Mouse (Mus musculus) c-Kit-negative CD71-positive TER-119-positive erythroid progenitor cells, embryonic 14.5 days (primary cell): ENCODE data around the gene Rxfp2.
A peak's percentile ranks its signal among the peaks of the same experiment; 100 is the strongest.

Experiments
- DNase-seq: peaks from one replicate; pipeline ENCODE4 v3.0.0-alpha.2; 2013; ENCODE audit warnings: low read depth, low spot score

Rxfp2 gene

DNA sequence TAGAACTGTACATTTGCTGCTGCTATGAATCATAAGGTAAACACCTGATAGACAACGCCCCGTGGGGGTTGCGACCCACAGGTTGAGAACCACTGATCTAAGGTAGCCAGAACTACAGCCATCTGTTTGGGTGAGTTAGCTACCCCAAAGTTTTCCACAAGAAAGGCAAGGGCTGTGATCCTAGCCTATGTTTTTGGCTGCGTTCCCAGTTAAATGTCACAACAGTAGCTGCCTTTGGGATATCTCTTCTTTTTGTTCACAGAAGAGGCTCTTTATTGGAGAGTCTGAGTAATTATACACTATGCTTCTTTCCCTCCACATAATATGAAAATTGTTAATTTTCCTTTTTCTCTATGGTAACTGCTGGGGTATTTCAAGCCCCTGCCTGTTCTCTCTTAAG is 96.3 kb downstream of the Rxfp2 start:
- DNase-seq: no peak

DNA sequence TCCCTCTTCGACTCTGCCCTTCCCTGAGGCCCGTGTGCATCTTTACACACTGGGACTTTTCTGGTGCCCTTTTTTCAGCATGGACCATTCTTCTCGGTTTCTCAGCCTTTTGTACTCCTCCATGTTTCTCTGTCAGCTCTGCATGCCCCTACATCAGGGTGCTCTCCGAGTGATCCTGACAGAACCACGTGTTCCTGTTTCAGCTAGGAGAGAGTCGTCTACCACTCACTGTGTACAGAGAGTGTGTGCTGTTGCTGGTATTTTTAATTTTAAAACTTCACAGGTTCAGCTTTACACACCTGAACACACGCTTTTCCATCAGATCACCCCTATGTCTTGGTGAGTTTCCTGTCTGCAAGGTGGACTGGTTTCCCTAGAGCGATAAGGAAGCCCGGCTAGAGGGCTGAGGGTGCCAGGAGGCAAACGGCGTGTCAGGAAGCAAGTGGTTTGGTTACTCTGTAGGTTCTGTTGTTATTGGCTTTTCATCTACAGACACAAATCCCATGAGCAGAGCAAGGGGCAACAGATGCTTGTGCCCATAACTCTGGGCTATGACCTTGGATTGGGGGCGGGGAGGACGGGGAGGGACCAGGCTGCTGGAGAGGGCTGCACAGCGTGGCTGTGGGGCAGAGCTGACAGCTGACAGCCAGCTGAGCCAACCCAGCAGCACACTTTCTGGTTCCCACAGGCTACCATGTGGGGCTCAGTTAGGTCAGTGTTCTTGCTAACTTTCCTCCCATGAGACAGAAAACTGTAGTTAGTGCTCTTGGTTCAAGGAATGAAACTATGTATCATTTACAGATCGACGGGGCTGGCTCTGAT is 97.0 kb downstream of the Rxfp2 start:
- no peak for DNase-seq

DNA sequence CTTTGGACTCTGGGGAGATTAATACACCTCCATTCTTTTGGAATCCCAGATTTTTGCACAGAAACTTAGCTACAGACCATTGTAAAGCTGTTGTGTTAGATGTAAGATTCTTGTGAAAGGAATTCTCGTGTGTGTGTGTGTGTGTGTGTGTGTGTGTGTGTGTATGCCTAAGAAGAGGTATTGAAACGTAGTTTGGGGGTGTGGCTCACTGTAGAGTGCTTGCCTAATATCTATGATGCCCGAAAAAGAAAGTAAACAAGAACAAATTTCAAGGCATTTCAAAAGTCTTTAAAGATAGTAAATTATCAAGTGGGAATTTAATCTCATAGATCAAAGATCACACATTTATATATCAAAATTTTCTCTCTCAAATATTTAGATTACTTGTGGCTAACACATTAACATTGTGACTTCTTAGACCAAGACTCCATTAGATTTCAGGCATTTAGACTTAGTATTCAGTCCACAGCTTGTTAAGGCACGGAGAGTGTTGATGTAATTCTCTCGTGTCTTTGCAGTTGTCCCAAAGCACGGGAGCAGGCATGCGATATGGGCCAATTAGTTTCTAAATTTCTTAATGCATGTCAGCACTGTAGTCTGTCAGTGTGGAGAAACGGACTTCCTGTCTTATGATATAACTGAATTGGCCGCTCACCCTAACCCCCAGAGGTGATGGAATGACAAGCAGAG is 97.9 kb downstream of the Rxfp2 start:
- no peak for DNase-seq

GRCm38 (mm10) chr5:150116906-150117216 is 98.4 kb downstream of the Rxfp2 start:
- no peak for DNase-seq

DNA sequence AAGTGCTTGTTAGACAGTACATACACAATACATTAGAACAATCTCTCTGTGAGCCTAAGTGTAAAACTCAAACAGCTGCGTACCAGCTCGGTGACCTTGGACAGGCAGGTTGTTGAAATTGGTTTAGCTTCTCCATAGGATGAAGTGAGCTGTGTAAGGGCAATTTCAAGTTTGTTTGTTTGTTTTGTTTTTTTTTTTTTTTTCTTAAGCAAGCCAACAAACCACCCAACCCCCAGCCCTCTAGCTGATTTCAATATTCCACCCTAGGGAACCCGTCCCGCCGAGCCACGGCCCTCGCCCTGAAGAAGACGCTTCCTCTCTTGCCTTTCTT is 99.6 kb downstream of the Rxfp2 start:
- DNase-seq: no peak

DNA sequence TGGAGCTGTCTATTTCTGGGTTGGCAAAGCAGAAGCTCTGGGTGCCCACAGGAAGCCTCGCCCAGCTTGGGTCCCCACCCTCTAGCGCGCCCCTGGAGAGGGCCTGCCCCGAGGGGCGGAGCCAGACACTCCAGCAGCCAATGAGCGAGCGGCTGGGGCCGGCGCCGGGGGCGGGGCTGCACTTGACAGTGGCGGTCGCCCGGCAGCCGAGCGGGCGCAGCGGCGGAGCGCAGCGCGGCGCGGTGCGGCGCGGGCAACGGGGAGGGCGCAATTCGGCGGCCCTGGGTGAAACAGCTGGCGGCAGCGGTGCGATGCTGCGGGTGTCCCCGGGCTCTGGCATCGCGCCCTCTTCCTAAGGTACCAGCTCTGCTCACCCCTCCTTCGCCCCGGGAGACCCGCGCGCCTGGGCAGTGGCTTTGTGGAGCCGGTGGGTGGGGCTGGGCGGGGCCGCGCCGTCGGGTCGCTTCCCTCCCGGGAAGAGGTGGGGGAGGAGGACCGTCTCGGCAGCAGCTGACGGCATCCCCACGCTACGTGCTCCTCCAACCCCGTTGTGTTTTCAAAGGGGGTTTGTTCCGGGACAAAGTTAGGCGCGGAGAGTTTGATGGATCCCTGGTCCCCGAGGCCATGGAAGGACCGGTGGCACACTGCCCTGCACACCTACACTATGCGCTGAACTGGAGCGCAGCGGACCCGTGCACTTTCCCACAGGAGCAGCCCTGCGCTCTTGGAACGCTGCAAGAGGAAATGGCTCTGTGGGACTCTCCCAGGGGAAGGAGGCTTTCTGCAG is 100.2 kb downstream of the Rxfp2 start, which contains the start of gene Fry:
Gene Fry, plus strand, starts transcription at position 191 of the 787 bp plus-strand sequence.
- DNase-seq: peak; percentile 69

DNA sequence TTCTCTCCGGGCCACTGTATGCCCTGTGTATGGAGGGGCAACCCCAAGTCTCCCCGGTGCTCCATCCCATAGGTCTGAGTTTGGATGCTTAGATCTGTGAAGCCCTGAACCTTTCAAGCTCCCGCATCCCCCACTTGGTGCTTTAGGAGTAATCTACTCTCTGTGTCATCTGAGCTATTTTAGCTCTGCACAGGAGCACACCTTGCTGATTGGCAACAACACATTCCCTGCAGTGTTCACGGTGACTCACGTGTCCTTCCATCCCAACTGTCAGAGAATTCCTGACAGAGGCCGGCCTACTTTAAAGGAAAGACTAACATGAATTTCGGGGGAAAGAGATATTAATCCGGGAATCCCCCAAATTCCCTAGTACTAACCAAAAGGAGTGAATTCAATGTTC is 102.2 kb downstream of the Rxfp2 start:
- DNase-seq: no peak

GRCm38 (mm10) chr5:150122095-150122494 is 103.6 kb downstream of the Rxfp2 start:
- no peak for DNase-seq

DNA sequence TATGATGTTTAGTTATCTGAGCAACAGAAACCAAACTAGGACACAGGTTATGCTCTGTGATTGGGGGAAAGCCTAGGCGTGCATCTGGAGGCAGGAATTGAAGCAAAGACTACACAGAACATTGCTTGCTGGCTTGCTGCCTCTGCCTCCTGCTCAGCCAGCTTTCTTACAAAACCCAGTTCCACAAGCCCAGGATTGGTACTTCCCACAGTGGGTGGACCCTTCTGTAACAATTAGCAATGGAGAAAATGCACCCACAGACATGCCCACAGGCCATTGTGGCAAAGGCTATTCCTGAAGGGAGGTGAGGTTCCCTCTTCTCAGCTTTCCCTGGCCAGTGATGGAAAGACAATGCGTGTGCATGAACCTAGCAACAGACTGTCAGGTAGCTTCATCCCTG is 104.1 kb downstream of the Rxfp2 start:
- DNase-seq: no peak

DNA sequence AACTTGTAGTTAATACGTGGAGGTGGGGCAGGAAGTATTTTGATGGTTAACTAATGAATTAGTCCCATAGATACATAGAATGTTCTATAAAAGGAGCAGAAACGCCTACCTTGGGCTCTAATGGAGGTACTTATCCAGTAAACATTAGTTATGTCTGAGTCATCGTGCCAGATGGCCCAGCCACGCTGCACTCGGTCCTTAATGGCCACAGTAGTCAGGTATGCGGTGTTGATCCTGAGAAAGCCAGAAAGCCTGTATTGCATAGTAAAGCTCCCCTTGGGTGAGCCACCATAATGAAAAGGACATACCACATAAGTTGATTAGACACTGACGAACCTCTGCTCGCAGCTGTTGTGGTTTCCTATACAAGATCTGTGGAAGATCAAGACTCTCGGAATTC is 107.4 kb downstream of the Rxfp2 start:
- DNase-seq: no peak

DNA sequence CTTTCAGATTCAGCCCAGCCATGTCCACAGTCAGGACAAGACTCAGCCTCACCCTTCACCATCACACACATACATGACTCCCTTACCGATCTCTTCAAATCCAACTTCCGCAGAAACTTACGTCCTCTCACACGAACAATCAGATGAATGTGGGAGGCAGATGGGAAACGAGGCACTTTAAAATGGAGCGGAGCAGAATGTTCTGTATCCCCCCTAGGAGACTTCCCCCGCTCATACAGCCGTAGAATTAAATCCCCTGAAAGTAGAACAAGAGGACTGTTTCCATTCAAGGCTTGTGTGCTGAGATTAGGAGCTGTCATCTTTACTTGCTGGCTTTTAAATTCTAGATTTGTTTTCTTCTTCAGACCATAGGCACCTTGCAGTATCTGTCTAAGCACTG is 110.0 kb downstream of the Rxfp2 start:
- DNase-seq: no peak

GRCm38 (mm10) chr5:150130144-150130543 is 111.7 kb downstream of the Rxfp2 start:
- DNase-seq: no peak

DNA sequence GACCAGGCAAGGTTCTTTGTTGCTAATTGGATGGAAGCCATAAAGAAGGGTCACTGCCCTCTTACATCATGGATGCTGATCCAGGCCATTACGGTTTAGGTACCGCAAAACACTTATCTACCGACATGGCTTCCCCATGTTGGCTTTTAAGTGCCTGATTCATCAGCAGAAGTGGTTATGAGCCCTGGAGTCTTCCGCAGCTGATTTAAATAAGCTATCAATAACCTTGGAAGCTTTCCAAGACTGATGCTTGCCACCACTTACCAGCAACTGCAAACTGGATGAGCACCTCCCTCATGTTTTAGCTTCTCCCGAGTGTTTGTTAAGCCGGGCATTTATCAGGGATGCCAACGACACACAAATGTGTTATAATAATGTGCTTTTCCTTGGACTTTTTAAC is 112.7 kb downstream of the Rxfp2 start:
- no peak for DNase-seq
